Mouse (Mus musculus) left cerebral cortex, adult 18-20 months (tissue): Measurements from ENCODE around the gene Jazf1. TPM values are rescaled to one million over a fixed set of nuclear protein-coding genes. Genes with fewer than 3 reads are reported as not detected.

Experiments used
- DNase-seq, 2 experiments: peaks; one replicate each; pipeline ENCODE4 v3.0.0; 2021 to 2022; ENCODE audit warnings: low spot score in 2 of 2, mixed read lengths in 1 of 2
- total RNA-seq, 2 experiments: library from RNA; stranded (reverse); gene quantifications; 2 replicates each; pipeline ENCODE4 v1.2.3; 2021

The Jazf1 gene
- total RNA-seq, 2 experiments from 2014 or later, result 27.8 to 28.1 TPM

DNA sequence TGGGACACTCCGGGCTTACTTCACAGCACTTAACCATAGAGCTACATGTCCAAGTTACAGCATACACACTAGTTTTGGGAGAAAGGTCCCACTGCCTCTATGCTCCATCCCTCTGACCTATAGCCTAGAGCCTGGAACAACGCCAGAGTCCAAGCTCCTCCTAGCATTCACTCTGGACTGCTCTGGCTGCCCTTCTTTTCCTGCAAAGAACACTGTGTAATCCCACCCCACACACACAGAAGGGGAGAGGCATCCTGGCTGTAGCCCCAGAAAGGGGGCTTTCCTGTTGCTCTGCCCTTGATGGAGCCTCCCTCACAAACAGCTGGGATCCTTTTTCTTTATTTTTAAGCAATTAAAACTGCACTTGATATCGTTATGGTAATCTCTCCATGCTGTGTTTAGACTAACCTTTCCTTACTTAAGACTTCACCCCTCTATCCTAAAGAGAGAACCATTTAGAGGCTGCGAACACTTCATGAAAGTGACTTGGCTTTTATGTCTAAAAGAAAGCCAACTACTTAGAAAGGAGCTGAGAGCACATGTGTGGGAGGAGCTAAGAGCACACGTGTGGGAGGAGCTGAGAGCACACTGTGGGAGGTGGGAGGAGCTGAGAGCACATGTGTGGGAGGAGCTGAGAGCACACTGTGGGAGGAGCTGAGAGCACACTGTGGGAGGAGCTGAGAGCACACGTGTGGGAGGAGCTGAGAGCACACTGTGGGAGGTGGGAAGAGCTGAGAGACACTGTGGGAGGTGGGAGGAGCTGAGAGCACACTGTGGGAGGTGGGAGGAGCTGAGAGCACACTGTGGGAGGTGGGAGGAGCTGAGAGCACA, 106.6 kb downstream of the Jazf1 start:
- DNase-seq, result no peak

DNA sequence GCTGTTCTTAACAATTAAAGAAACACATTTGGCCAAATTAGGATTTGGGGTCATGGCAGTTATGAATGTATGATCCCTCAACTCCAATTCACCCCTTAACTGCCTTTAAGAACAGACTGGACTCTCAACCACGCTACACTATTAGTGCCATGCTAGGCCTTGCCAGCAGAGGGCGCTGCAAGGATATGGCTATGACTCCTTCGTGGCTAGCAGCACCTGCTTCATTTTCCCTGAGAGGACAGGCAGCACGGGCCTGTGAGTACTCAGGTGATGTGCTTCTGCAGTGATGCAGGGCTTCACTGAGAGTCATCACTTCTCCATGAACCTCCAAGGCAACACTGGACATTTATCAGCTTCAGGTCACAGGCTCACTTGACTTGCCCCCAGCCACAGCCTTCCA, 110.7 kb downstream of the Jazf1 start:
- DNase-seq, result peak; percentile 69 to 77

GRCm38 (mm10) chr6:52956131-52956530, 112.3 kb downstream of the Jazf1 start:
- no peak for DNase-seq

- DNase-seq, result no peak
Measured at GRCm38 (mm10) chr6:52955304-52955703, 113.1 kb downstream of the Jazf1 start.

DNA sequence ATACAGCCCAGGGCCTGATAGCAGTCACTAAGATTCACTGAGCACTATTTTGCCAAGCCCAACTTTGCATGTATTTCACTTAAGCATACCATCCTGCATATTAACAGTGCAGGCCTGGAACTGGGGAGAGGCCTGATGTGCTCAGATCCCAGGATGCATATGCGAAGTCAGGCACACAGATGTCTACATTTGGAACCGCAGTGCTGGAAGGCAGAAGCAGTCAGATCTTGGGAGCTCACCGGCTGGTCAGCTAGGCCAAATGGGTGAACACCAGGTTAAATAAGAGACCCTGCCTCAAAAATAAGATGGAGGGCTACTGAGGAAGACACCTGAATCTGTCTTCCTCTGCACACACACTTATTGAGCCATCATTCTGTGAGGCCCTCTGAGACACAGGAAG, 113.6 kb downstream of the Jazf1 start:
- DNase-seq, result no peak

DNA sequence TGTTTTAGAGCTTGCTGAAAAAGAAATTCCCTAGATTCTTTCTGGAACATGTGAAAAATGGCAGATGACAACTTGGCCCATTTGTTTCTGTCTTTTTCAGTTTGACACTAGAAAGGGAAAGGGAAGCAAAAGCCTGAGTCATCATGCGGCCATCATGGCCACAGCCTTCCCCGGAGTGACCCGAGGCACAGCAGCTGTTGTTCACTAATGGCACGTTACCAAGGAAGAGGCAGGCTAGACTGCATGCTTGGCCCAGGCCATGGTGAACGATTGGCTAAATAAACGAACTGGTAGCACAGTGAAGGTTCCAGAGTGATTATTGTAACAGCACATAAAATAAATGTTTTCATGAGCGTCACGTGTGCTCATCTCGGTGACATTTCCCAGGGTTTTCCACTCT, 114.0 kb downstream of the Jazf1 start:
- no peak for DNase-seq

- DNase-seq, result no peak
Measured at GRCm38 (mm10) chr6:52952526-52952900, 115.9 kb downstream of the Jazf1 start.

DNA sequence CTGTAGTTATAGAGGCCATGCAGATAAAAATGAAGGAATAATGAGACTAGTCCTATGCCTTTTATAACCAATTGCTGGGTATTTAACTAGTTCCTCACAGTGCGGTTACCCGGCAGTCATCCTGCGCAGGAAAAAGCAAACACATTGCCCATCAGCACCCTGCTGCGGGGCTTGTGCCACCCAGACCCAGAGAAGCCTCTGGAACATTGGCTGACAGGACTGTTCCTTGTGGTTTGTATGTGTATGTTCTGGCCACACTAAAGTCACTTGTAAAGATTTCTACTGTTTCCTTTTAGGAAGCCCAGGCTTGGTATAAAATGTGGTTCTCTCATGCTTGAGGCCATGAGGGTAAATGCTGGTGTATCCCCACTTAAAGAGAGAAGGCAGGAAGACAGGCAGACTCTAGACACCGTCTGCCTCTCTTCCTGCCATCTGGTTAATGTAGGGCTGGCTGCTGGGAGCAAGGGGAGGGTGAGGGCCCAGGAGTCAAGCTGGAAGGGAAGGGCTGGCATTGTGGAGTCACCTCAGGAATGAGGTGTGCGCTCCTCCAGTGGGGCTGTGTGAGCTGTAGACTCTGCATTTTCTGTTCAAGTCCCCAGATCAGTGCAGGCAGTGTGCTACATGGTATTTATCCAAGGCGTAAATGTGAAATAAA, 116.4 kb downstream of the Jazf1 start:
- DNase-seq, result no peak

DNA sequence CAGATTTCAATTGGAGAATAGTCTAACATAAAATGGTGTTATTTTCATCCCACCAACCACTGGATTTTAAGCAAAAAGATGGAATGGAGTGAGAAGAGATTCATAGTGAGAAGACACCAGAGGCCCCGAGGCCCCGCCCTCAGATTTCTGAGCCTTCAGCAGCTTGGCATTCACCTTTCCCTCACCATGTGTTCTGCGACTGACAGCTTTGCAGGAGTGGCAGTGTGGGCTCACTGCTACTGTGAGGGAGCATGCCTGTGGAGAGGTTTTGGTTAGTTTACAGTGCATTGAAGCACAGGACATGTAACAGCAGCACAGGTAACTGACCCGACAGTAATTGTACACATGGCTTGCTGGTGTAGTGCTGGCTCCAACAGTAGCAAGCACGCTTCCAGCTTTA, 118.1 kb downstream of the Jazf1 start:
- no peak for DNase-seq

DNA sequence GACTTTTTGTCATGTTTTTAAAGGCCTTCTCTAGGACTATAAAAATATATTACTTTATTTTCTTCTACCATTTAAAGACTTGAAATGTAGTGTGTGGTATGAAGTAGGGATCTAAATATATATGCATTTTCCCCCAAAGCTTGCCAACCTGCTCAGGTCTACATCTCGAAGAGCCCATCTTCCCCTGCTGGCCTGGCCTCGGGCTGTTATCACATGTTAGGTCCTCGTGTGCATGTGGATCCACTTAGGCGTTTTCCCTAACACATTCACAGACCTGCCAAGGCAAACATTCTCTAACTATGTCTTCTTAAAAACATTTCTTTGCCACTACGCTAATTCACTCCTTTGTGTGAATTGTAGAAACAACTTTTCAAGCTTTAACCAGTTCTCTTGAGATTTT, 125.9 kb downstream of the Jazf1 start:
- DNase-seq, result no peak

DNA sequence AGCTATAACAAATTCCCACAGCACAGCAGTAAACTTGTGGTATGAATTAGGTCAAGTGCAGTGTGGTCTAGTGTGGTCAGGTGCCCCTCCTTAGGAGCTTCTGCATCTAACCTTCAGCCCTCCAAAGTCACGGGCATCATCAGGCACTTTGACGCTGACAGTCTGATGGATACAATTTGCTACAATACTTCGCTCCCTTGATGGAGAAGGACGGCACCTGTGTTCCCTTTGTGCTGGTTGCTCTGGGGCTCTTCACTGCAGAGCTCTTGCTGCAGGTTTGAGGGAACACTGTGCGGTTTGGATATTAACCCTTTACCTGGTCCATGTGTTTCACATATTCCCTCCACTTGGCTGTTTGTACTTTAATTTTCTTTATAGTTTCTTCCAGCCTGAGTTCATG, 126.3 kb downstream of the Jazf1 start:
- no peak for DNase-seq

GRCm38 (mm10) chr6:52937916-52938315, 130.5 kb downstream of the Jazf1 start:
- no peak for DNase-seq

DNA sequence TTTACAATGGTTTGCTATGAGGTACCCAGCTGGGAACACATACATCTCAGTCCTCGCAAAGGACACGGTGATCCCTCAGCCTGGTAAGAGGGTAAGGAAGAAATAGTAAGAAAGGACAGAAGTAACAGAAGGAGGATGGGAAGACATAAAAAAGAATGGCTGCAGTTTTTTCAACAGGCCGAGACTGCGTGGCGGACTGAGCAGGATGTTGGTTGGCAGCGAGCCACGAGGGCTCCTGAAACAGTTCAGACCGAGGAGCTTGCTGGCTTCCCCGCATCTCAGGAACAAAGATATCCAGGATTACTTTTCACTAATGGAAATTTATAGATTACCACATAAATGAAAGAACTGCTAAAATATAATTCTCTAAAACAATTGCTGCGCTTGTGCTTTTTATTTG, 131.4 kb downstream of the Jazf1 start:
- DNase-seq, result peak; percentile 43 to 58

GRCm38 (mm10) chr6:52934021-52934420, 134.4 kb downstream of the Jazf1 start:
- DNase-seq, result no peak

DNA sequence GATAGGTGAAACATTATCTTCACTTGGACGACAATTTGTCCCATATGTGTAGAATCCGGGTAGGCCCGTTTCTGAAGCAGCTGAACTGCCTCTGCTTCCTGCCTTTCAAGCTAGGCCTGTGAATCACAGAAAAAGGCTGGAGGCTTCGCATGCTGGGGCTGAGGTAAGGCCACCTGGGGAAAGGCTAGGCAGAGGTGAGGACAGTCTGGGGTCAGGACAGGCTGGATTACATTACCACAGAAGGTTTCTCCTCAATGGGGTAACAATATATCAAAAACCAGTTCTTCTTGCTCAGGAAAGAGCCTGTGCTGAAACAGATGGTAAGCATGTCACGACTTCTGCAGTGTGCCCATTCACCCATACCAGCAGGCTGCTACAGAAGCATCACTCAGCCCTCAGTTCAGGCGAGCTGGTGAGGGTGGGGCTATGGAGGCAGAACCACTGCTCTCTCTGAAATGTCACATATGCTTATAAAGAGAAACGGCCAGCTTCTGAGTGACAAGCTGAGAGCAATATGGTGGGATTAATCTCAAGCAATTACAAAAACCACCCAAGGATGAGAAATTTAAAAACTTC, 135.7 kb downstream of the Jazf1 start:
- DNase-seq, result no peak

DNA sequence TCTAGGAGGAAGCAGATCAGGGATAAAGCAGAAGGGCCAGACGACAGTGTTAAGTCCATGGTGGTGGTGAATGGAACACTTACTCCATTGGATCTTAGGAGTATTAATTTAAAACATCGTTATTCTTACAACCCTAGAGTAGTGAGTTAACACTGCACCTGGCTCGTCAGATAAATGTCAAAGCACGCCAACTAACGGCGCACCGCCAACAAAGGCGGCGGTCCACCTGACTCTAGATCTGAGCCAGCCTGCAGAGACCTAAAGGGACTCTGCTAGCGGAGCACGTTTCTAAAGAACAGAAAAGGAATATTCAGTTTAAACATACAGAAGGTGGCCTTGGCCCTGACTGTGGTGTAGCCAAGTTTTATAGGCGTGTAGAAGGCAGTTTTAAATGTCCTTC, 139.1 kb downstream of the Jazf1 start:
- no peak for DNase-seq

DNA sequence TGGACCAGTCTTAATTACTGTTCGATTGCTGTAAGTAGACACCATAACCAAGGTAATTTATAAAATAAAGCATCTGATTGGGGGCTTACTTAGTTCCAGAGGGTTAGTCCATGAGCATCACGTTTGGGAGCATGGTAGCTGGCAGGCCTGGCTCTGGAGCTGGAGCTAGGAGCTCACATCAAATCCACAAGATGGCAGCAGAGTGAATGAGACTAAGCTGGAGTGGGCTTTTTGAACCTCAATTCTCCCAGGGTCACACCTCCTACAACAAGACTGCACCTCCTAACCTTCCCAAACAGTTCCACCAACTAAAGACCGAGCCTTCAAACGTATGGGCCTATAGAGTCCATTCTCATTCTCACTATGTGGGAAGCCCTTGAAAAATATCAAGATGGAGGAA, 141.5 kb downstream of the Jazf1 start:
- no peak for DNase-seq

- DNase-seq, result no peak
Measured at GRCm38 (mm10) chr6:52925458-52926042, 142.9 kb downstream of the Jazf1 start.

DNA sequence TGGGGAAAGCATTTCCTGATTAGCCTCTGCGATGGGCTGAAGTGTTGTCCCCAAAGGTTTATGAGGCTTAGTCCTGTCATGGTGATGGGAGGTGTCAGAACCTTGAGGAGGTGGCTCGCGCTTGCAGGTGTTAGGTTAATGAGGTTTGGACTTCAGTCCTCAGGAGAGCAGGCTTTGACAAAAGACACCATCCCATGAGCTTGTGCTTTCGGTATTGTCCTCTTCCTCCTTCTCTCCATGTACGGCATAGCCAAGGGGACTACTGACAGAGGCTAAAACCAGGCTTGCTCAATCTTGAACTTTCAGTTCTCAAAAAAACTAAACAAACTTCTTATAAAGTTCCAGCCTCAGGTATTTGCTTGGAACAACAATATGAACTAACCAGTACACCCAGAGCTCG, 147.2 kb downstream of the Jazf1 start:
- DNase-seq, result no peak

- DNase-seq, result no peak
Measured at GRCm38 (mm10) chr6:52920719-52921118, 147.7 kb downstream of the Jazf1 start.

DNA sequence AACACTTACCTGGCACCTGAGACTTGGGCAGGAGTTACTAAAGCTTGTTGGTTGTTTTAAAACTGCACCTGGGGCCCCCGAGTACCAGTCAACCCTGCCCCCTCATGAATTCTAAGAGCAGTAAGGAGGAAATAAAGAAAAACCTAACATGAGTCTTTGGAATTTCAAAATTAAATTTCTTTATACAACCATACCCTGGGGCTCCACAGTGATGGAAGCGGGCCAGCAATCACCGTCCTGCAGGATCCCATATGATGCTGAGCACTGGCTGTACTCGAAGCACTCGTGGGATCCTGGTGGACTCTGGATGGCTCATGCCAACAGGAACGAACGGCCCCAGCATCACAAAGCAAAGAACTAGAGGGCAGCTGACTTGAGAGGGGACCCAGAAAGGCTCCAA, 149.0 kb downstream of the Jazf1 start:
- DNase-seq, result no peak

GRCm38 (mm10) chr6:52918980-52919379, 149.5 kb downstream of the Jazf1 start:
- DNase-seq, result peak; percentile 67 to 87
